Mouse (Mus musculus): ENCODE measurements around the gene Tbp. TPM values are rescaled to one million over a fixed set of nuclear protein-coding genes. Genes with fewer than 3 reads are reported as not detected.

Gene Tbp
- polyA plus RNA-seq (2012; rRNA removed): 34.4 and 35.8 TPM in 2 replicates

- peak; percentile 75 for DNase-seq (ENCODE audit: low read depth)
Measured at GRCm38 (mm10) chr17:15499656-15500394, at the start of gene Tbp, which contains the start of gene Psmb1. Gene Tbp, plus strand, starts transcription at chr17:15499888. Gene Psmb1, minus strand, starts transcription at chr17:15499751.

GRCm38 (mm10) chr17:15455203-15455602 is 44.5 kb upstream of the Tbp start:
- DNase-seq (ENCODE audit: low read depth): no peak

GRCm38 (mm10) chr17:15456595-15456994 is 43.1 kb upstream of the Tbp start:
- no peak for DNase-seq (ENCODE audit: low read depth)

- no peak for DNase-seq (ENCODE audit: low read depth)
Measured at GRCm38 (mm10) chr17:15459761-15460160, 39.9 kb upstream of the Tbp start.

- no peak for DNase-seq (ENCODE audit: low read depth)
Measured at GRCm38 (mm10) chr17:15461921-15462495, 37.7 kb upstream of the Tbp start.

GRCm38 (mm10) chr17:15467669-15468068 is 32.0 kb upstream of the Tbp start:
- DNase-seq (ENCODE audit: low read depth): no peak

GRCm38 (mm10) chr17:15472671-15473070 is 27.0 kb upstream of the Tbp start:
- DNase-seq (ENCODE audit: low read depth): no peak

- DNase-seq (ENCODE audit: low read depth): no peak
Measured at GRCm38 (mm10) chr17:15490542-15490941, 9.1 kb upstream of the Tbp start.

GRCm38 (mm10) chr17:15497882-15498752 is 1.6 kb upstream of the Tbp start:
- DNase-seq (ENCODE audit: low read depth): no peak

GRCm38 (mm10) chr17:15498753-15499113 is 955 bp upstream of the Tbp start:
- no peak for DNase-seq (ENCODE audit: low read depth)

GRCm38 (mm10) chr17:15510694-15511093 is 11.0 kb downstream of the Tbp start:
- no peak for DNase-seq (ENCODE audit: low read depth)

- DNase-seq (ENCODE audit: low read depth): no peak
Measured at GRCm38 (mm10) chr17:15517776-15518175, 18.1 kb downstream of the Tbp start.

GRCm38 (mm10) chr17:15518186-15518585 is 18.5 kb downstream of the Tbp start:
- no peak for DNase-seq (ENCODE audit: low read depth)

GRCm38 (mm10) chr17:15518766-15519165 is 19.1 kb downstream of the Tbp start:
- DNase-seq (ENCODE audit: low read depth): no peak

GRCm38 (mm10) chr17:15526304-15526703 is 26.6 kb downstream of the Tbp start:
- no peak for DNase-seq (ENCODE audit: low read depth)

GRCm38 (mm10) chr17:15526986-15527810 is 27.5 kb downstream of the Tbp start, which contains the start of gene Pdcd2:
Gene Pdcd2, minus strand, starts transcription at chr17:15527301.
- DNase-seq (ENCODE audit: low read depth): peak; percentile 63

- DNase-seq (ENCODE audit: low read depth): no peak
Measured at GRCm38 (mm10) chr17:15527811-15528136, 28.1 kb downstream of the Tbp start.

- DNase-seq (ENCODE audit: low read depth): no peak
Measured at GRCm38 (mm10) chr17:15528887-15529286, 29.2 kb downstream of the Tbp start.

- DNase-seq (ENCODE audit: low read depth): no peak
Measured at GRCm38 (mm10) chr17:15530141-15530540, 30.5 kb downstream of the Tbp start.

GRCm38 (mm10) chr17:15535162-15535800 is 35.6 kb downstream of the Tbp start:
- DNase-seq (ENCODE audit: low read depth): no peak

- no peak for DNase-seq (ENCODE audit: low read depth)
Measured at GRCm38 (mm10) chr17:15535943-15536342, 36.3 kb downstream of the Tbp start.

Data from gonadal fat pad, adult 2 months (tissue).